Mouse (Mus musculus): ENCODE data around the gene Fry. TPM values are rescaled to one million over a fixed set of nuclear protein-coding genes. Genes with fewer than 3 reads are reported as not detected.
A peak's percentile ranks its signal among the peaks of the same experiment; 100 is the strongest.
"Not testable (repeated sequence)": the region's sequence is repeated elsewhere in the genome, so short reads cannot be mapped to it uniquely, and the experiment has no call there.

Gene Fry
- polyA plus RNA-seq, 1 experiment from 2014 or later, result 3.2 TPM

DNA sequence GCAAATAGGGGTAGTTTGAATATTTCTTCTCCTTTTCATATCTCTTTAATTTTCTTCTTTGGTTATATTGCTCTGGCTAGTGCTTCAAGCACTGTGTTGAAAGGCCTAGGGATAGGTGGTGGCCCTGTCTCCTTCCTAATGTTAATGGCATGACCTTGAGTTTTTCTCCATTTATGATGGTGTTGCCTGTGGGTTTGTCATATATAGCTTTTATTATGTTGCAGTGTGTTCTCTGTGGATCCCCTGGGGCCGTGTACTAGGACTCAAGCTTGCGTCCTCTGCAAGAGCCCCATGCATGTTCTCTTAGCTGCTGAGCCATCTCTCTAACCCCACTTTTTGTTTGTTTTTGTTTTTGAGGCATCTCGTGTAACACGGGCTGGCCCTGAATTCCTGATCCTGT lies 358.9 kb downstream of the Fry start:
- H3K27me3 ChIP-seq (ENCODE audit: insufficient read depth, low read length), result no peaks in the 10 kb centered on the region
- H3K4me3 ChIP-seq (ENCODE audit: low read depth, low read length), result no peak overlapping the region
- no peak overlapping the region for H3K4me2 ChIP-seq (ENCODE audit: low read depth, low read length)
- DNase-seq, result no peak
- no peaks in the 10 kb centered on the region for H3K4me1 ChIP-seq (ENCODE audit: insufficient read depth)
- H3K9me3 ChIP-seq (ENCODE audit: low read length), result no peaks in the 10 kb centered on the region
- no peak overlapping the region for H3K27ac ChIP-seq (ENCODE audit: low read depth)
- H3K36me3 ChIP-seq (replicated peaks; ENCODE audit: insufficient read depth, low read length), result no peaks in the 10 kb centered on the region; the same call in 1 of the 2 replicates
- TF ChIP-seq EP300 (IDR thresholded peaks at IDR 0.05; ENCODE audit: low read depth) (no peak), CTCF (IDR thresholded peaks at IDR 0.05; ENCODE audit: low read depth) (no peak)
- H3K9ac ChIP-seq (replicated peaks), result no peak overlapping the region
- ATAC-seq, result no peak
- 75% methylated on average over 4 of the region's 4 CpGs for WGBS (ENCODE audit: insufficient replicate concordance)

DNA sequence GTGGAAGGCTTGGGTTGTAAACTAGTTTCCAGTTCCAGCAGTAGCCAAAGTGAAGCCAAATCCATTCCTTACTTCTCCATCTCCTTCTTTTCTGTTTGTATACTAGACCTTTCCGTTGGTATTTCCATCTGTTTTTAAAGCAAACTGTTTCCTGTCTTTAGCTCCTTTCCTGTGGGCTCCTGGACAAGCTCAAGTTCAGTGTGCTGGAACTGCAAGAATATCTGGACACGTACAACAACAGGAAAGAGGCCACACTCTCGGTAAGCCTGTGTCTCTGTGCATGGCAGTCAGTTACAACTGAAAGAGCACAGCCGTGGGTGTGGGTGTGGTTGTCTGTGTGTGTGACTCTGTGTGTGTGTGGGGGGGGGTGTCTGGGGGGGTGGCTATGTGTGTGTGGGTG lies 360.2 kb downstream of the Fry start:
- no peaks in the 10 kb centered on the region; the same call in 1 of the 2 replicates for H3K36me3 ChIP-seq (replicated peaks; ENCODE audit: insufficient read depth, low read length)
- H3K27ac ChIP-seq (ENCODE audit: low read depth), result no peak overlapping the region
- no peaks in the 10 kb centered on the region for H3K4me1 ChIP-seq (ENCODE audit: insufficient read depth)
- WGBS (ENCODE audit: insufficient replicate concordance), result 41% methylated on average over 4 of the region's 4 CpGs
- H3K9ac ChIP-seq (replicated peaks), result no peak overlapping the region
- H3K4me2 ChIP-seq (ENCODE audit: low read depth, low read length), result no peak overlapping the region
- TF ChIP-seq CTCF (IDR thresholded peaks at IDR 0.05; ENCODE audit: low read depth) (no peak), EP300 (IDR thresholded peaks at IDR 0.05; ENCODE audit: low read depth) (no peak)
- DNase-seq (no peak), ATAC-seq (peak; percentile 35; the same call in 1 of the 2 replicates)
- H3K27me3 ChIP-seq (ENCODE audit: insufficient read depth, low read length), result no peaks in the 10 kb centered on the region
- no peak overlapping the region for H3K4me3 ChIP-seq (ENCODE audit: low read depth, low read length)
- no peaks in the 10 kb centered on the region for H3K9me3 ChIP-seq (ENCODE audit: low read length)

DNA sequence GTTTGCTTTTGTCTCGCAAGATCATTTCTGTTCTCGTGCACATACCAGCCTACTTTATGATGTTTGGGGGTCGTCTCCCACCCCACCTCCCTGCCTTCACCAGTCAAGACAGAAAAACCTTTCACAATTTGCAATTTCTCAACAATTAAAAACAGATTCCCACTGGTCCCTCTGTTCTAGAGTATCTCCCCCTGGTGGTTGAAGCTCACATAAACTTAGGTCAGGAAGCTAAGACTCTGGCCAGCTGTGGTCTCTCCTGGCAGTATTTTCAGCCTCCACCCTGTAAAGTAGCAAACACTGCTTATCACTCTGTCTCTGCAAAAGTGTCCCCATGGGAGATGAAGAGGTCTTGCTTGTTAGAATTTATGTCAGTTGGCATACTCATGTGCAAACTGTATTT lies 366.8 kb downstream of the Fry start:
- Histone ChIP-seq H3K9ac (replicated peaks) (no peak overlapping the region), H3K9me3 (ENCODE audit: low read length) (no peaks in the 10 kb centered on the region), H3K27ac (ENCODE audit: low read depth) (no peak overlapping the region), H3K4me3 (ENCODE audit: low read depth, low read length) (no peak overlapping the region), H3K4me2 (ENCODE audit: low read depth, low read length) (no peak overlapping the region), H3K27me3 (ENCODE audit: insufficient read depth, low read length) (no peaks in the 10 kb centered on the region), H3K4me1 (ENCODE audit: insufficient read depth) (no peaks in the 10 kb centered on the region), H3K36me3 (replicated peaks; ENCODE audit: insufficient read depth, low read length) (no peaks in the 10 kb centered on the region)
- ATAC-seq (no peak), DNase-seq (no peak)
- TF ChIP-seq CTCF (IDR thresholded peaks at IDR 0.05; ENCODE audit: low read depth) (peak; percentile 67), EP300 (IDR thresholded peaks at IDR 0.05; ENCODE audit: low read depth) (no peak)
- WGBS (ENCODE audit: insufficient replicate concordance), result 58% methylated on average over 3 of the region's 3 CpGs

DNA sequence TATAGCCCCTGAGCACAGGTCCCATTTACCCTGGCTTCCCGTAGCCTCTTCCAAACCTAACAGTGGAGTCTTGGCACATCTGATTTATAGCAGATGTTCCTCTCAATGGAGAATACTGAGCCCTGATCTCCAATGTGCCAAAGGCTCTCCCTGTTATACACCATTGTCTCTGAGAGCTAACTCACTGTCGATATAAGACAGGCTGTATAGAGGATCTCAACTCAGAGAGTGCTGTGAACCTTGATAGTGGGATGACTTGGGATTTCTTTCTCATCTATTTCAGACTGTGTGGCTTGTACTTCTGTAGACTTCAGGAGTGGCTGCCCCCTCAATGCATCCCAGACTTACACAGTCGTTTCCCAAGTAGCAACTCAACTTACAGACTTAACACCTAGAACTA lies 371.8 kb downstream of the Fry start:
- Histone ChIP-seq H3K27me3 (ENCODE audit: insufficient read depth, low read length) (no peaks in the 10 kb centered on the region), H3K4me3 (ENCODE audit: low read depth, low read length) (no peak overlapping the region), H3K4me2 (ENCODE audit: low read depth, low read length) (no peak overlapping the region), H3K36me3 (replicated peaks; ENCODE audit: insufficient read depth, low read length) (no peaks in the 10 kb centered on the region), H3K4me1 (ENCODE audit: insufficient read depth) (no peaks in the 10 kb centered on the region), H3K27ac (ENCODE audit: low read depth) (no peak overlapping the region), H3K9me3 (ENCODE audit: low read length) (no peaks in the 10 kb centered on the region), H3K9ac (replicated peaks) (no peak overlapping the region)
- 84% methylated on average over 3 of the region's 3 CpGs for WGBS (ENCODE audit: insufficient replicate concordance)
- TF ChIP-seq CTCF (IDR thresholded peaks at IDR 0.05; ENCODE audit: low read depth), result no peak
- no peak for TF ChIP-seq EP300 (IDR thresholded peaks at IDR 0.05; ENCODE audit: low read depth)
- DNase-seq, result no peak
- ATAC-seq, result no peak

DNA sequence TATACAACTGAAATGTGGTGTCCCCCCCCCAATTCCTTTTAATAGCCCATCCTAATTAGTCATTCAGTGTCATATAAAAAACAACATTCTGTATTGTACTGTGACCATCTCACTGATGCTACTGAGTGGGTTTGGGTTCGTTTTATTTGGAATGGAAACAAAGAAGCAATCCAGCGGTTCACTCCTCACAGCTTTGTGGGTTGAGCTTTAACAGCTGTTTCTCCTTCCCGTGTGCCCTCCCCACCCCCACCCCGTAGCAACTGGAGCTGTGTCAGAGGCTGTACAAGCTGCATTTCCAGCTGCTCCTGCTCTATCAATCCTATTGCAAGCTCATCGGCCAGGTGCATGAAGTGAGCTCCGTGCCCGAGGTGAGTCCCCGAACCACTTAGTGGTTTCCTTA lies 372.4 kb downstream of the Fry start:
- H3K27ac ChIP-seq (ENCODE audit: low read depth), result no peak overlapping the region
- no peaks in the 10 kb centered on the region for H3K4me1 ChIP-seq (ENCODE audit: insufficient read depth)
- WGBS (ENCODE audit: insufficient replicate concordance), result 72% methylated on average over 8 of the region's 8 CpGs
- 0 out of 2 replicates have a peak, but pooled peaks cover 5% of the 10 kb centered on the region for H3K36me3 ChIP-seq (replicated peaks; ENCODE audit: insufficient read depth, low read length)
- no peaks in the 10 kb centered on the region for H3K9me3 ChIP-seq (ENCODE audit: low read length)
- no peak for ATAC-seq
- no peak overlapping the region for H3K9ac ChIP-seq (replicated peaks)
- H3K4me2 ChIP-seq (ENCODE audit: low read depth, low read length), result no peak overlapping the region
- no peaks in the 10 kb centered on the region for H3K27me3 ChIP-seq (ENCODE audit: insufficient read depth, low read length)
- TF ChIP-seq CTCF (IDR thresholded peaks at IDR 0.05; ENCODE audit: low read depth) (no peak), EP300 (IDR thresholded peaks at IDR 0.05; ENCODE audit: low read depth) (no peak)
- no peak for DNase-seq
- no peak overlapping the region for H3K4me3 ChIP-seq (ENCODE audit: low read depth, low read length)

DNA sequence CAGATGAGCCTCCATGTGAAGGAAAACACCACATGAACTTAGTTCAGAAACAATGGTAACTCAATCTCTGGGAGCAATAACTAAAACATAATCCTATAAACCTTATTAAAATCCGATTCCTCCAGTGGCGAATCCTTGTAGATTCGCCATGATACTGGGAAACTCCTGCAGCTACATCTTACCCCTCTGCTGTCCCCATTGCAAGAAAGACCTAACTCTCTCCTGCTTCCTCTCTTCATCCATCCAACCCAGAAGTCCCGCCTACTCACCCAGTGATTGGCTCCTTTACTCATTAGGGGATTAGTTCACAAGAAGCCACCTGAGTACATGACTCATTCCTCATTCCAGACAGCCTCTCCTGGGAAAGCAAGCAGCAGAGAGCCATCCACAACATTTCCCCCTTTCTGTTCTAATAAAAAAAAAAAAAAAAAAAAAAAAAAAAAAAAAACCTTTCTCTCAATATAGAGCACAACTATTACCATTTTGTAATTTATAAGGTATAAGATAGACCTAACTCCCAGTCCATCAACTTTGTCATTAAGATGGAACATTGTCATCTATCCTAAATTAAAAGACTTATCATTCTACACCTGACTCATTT lies 373.2 kb downstream of the Fry start:
- H3K9ac ChIP-seq (replicated peaks); ATAC-seq; H3K4me1 ChIP-seq (ENCODE audit: insufficient read depth); H3K27ac ChIP-seq (ENCODE audit: low read depth); H3K27me3 ChIP-seq (ENCODE audit: insufficient read depth, low read length); H3K4me3 ChIP-seq (ENCODE audit: low read depth, low read length); DNase-seq; H3K9me3 ChIP-seq (ENCODE audit: low read length); H3K4me2 ChIP-seq (ENCODE audit: low read depth, low read length); H3K36me3 ChIP-seq (replicated peaks; ENCODE audit: insufficient read depth, low read length): not testable (repeated sequence)
- 77% methylated on average over 4 of the region's 4 CpGs for WGBS (ENCODE audit: insufficient replicate concordance)

DNA sequence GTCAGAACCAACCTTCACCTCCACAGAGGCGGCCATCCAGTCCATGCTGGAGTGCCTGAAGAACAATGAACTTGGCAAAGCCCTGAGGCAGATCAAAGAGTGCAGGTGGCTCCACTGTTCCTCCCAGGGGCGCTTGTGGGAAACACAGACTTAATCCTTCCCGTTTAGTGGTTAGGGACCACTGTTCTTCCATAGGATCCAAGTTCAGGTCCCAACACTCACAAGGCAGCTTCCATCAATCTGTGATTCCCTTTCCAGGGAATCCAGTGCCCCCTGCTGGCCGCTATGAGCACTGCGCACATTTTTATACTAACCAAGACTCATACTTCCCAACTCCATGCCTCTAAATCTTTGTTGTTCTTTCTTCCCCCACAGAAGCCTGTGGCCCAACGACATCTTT lies 377.3 kb downstream of the Fry start:
- H3K4me3 ChIP-seq (ENCODE audit: low read depth, low read length), result no peak overlapping the region
- H3K36me3 ChIP-seq (replicated peaks; ENCODE audit: insufficient read depth, low read length), result peaks cover 6% of the 10 kb centered on the region; the same call in 1 of the 2 replicates
- no peak overlapping the region for H3K4me2 ChIP-seq (ENCODE audit: low read depth, low read length)
- H3K27me3 ChIP-seq (ENCODE audit: insufficient read depth, low read length), result no peaks in the 10 kb centered on the region
- 44% methylated on average over 6 of the region's 6 CpGs for WGBS (ENCODE audit: insufficient replicate concordance)
- TF ChIP-seq EP300 (IDR thresholded peaks at IDR 0.05; ENCODE audit: low read depth) (no peak), CTCF (IDR thresholded peaks at IDR 0.05; ENCODE audit: low read depth) (peak; percentile 84)
- DNase-seq (peak; percentile 49), ATAC-seq (no peak)
- no peaks in the 10 kb centered on the region for H3K9me3 ChIP-seq (ENCODE audit: low read length)
- no peaks in the 10 kb centered on the region for H3K4me1 ChIP-seq (ENCODE audit: insufficient read depth)
- H3K27ac ChIP-seq (ENCODE audit: low read depth), result no peak overlapping the region
- H3K9ac ChIP-seq (replicated peaks), result no peak overlapping the region
